Mouse (Mus musculus) neural tube, embryonic 15.5 days (tissue): ENCODE results near the gene Cacng2. TPM values are rescaled to one million over a fixed set of nuclear protein-coding genes. Genes with fewer than 3 reads are reported as not detected.

Experiments used
- ATAC-seq: fragments of 200-750 bp; cut with Nextera tagmentation; 2 replicates; pipeline ENCODE4 v1.8.0; 2017; ENCODE audit warnings: mild to moderate bottlenecking, moderate TSS enrichment, moderate library complexity; ENCODE audit not compliant: low FRiP score
- H3K27ac ChIP-seq: fragments of 300-500 bp; sonication (generic); replicated peaks from 2 replicates; pipeline ENCODE4 v1.5.1; 2015; ENCODE audit warnings: mild to moderate bottlenecking, inconsistent platforms
- H3K27me3 ChIP-seq: fragments of 300-500 bp; sonication (generic); replicated peaks from 2 replicates; pipeline ENCODE4 v1.6.1; 2015; ENCODE audit warnings: inconsistent platforms
- H3K36me3 ChIP-seq: fragments of 300-500 bp; sonication (generic); 2 replicates; pipeline ENCODE4 v1.6.1; 2015; ENCODE audit warnings: inconsistent platforms
- H3K4me1 ChIP-seq: fragments of 300-500 bp; sonication (generic); 2 replicates; pipeline ENCODE4 v1.6.1; 2015; ENCODE audit warnings: inconsistent platforms
- H3K4me2 ChIP-seq: fragments of 300-500 bp; sonication (generic); 2 replicates; pipeline ENCODE4 v1.6.1; 2015; ENCODE audit warnings: inconsistent platforms, mild to moderate bottlenecking, moderate library complexity
- H3K4me3 ChIP-seq: fragments of 300-500 bp; sonication (generic); replicated peaks from 2 replicates; pipeline ENCODE4 v1.5.1; 2015; ENCODE audit warnings: mild to moderate bottlenecking, inconsistent platforms
- H3K9ac ChIP-seq: fragments of 300-500 bp; sonication (generic); replicated peaks from 2 replicates; pipeline ENCODE4 v1.6.1; 2015; ENCODE audit warnings: mild to moderate bottlenecking, inconsistent platforms
- H3K9me3 ChIP-seq: fragments of 300-500 bp; sonication (generic); replicated peaks from 2 replicates; pipeline ENCODE4 v1.6.1; 2016; ENCODE audit warnings: inconsistent platforms
- WGBS: fragments of 180-500 bp; shearing (Covaris S2); methylation state at CpG from one replicate; pipeline ENCODE4 v1.1.7; 2015; ENCODE audit warnings: mixed read lengths; 5-methylcytosine and 5-hydroxymethylcytosine counted together
- polyA plus RNA-seq: library from polyadenylated mRNA; unstranded; fragments of >200 nt; fragmentation: Nextera tagmentation; extraction: Ambion mirVana; gene quantifications from 2 replicates; pipeline ENCODE4 v1.2.1, GENCODE M21; 2015

The Cacng2 gene
- 15.4 and 18.9 TPM in 2 replicates for polyA plus RNA-seq

- Histone ChIP-seq H3K4me2 (peak within 1 kb of the TSS; percentile 66), H3K9ac (peak within 1 kb of the TSS; percentile 63), H3K36me3 (no peaks in the 10 kb centered on the region), H3K4me1 (peaks cover 40% of the 10 kb centered on the region), H3K4me3 (peak within 1 kb of the TSS; percentile 54), H3K9me3 (no peaks in the 10 kb centered on the region), H3K27ac (peak within 1 kb of the TSS; percentile 85), H3K27me3 (no peaks in the 10 kb centered on the region; the same call in 1 of the 2 replicates)
- ATAC-seq: peak; percentile 87
- WGBS: under 1% methylated on average over 32 of the region's 42 CpGs
These were observed at the start of gene Cacng2 for GRCm38 (mm10) chr15:78119704-78120103. Cacng2 (minus strand) TSS chr15:78120028.

GRCm38 (mm10) chr15:78169566-78169965, 49.7 kb upstream of the Cacng2 start:
- no peak for ATAC-seq
- WGBS: 87% methylated on average over 11 of the region's 11 CpGs
- no peaks in the 10 kb centered on the region for H3K9me3 ChIP-seq

DNA sequence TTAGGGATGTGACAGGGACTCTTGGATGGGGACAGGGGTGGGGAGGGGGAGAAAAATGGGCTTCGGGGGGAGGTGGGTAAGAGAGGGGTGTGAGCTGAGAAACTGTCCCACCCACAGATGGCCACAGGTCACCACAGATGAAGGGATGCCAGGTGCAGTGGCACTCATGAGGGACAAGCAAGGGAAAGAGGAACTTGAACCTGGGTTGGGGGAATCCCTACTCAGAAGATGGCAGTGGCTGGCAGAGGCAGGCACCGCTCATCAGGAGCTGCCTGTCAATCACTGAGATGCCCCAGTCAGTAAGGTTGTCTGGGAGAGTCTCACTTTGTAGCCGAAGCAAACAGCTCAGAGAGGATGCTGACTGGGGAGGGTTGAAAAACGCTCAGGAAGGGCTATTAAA, 45.5 kb upstream of the Cacng2 start:
- Histone ChIP-seq H3K4me1 (peaks cover 14% of the 10 kb centered on the region), H3K36me3 (peaks cover 4% of the 10 kb centered on the region; the same call in 1 of the 2 replicates), H3K9me3 (no peaks in the 10 kb centered on the region), H3K27me3 (no peaks in the 10 kb centered on the region), H3K4me2 (no peak overlapping the region), H3K9ac (no peak overlapping the region), H3K4me3 (no peak overlapping the region), H3K27ac (no peak overlapping the region)
- no peak for ATAC-seq
- 85% methylated on average over 4 of the region's 4 CpGs for WGBS

More at GRCm38 (mm10) chr15:78169566-78169965, 49.7 kb upstream of the Cacng2 start:
- Histone ChIP-seq H3K4me1 (peaks cover 23% of the 10 kb centered on the region), H3K4me3 (no peak overlapping the region), H3K27ac (no peak overlapping the region), H3K4me2 (no peak overlapping the region), H3K27me3 (no peaks in the 10 kb centered on the region), H3K36me3 (peaks cover 4% of the 10 kb centered on the region; the same call in 1 of the 2 replicates), H3K9ac (no peak overlapping the region)

- H3K4me3 ChIP-seq: no peak overlapping the region
- H3K4me1 ChIP-seq: peaks cover 14% of the 10 kb centered on the region
- peaks cover 4% of the 10 kb centered on the region; the same call in 1 of the 2 replicates for H3K36me3 ChIP-seq
- ATAC-seq: no peak
- no peak overlapping the region for H3K9ac ChIP-seq
- 61% methylated on average over 11 of the region's 11 CpGs for whole genome bisulfite sequencing
- no peaks in the 10 kb centered on the region for H3K9me3 ChIP-seq
- H3K27me3 ChIP-seq: no peaks in the 10 kb centered on the region
- no peak overlapping the region for H3K4me2 ChIP-seq
- no peak overlapping the region for H3K27ac ChIP-seq
These were observed 44.6 kb upstream of the Cacng2 start for GRCm38 (mm10) chr15:78164466-78164865.

GRCm38 (mm10) chr15:78161946-78162345, 42.1 kb upstream of the Cacng2 start:
- H3K27me3 ChIP-seq: no peaks in the 10 kb centered on the region
- H3K4me1 ChIP-seq: peaks cover 14% of the 10 kb centered on the region
- H3K9me3 ChIP-seq: no peaks in the 10 kb centered on the region
- H3K27ac ChIP-seq: no peak overlapping the region
- H3K4me3 ChIP-seq: no peak overlapping the region
- H3K4me2 ChIP-seq: no peak overlapping the region
- H3K36me3 ChIP-seq: peaks cover 4% of the 10 kb centered on the region; the same call in 1 of the 2 replicates
- 71% methylated on average over 9 of the region's 9 CpGs for WGBS
- H3K9ac ChIP-seq: no peak overlapping the region
- no peak for ATAC-seq

- 91% methylated on average over 3 of the region's 5 CpGs for WGBS
- Histone ChIP-seq H3K4me1 (peaks cover 19% of the 10 kb centered on the region), H3K36me3 (no peaks in the 10 kb centered on the region), H3K9me3 (no peaks in the 10 kb centered on the region), H3K4me2 (no peak overlapping the region), H3K27ac (no peak overlapping the region), H3K27me3 (no peaks in the 10 kb centered on the region), H3K9ac (no peak overlapping the region), H3K4me3 (no peak overlapping the region)
- ATAC-seq: no peak
These were observed 38.5 kb upstream of the Cacng2 start for GRCm38 (mm10) chr15:78158335-78158734.

DNA sequence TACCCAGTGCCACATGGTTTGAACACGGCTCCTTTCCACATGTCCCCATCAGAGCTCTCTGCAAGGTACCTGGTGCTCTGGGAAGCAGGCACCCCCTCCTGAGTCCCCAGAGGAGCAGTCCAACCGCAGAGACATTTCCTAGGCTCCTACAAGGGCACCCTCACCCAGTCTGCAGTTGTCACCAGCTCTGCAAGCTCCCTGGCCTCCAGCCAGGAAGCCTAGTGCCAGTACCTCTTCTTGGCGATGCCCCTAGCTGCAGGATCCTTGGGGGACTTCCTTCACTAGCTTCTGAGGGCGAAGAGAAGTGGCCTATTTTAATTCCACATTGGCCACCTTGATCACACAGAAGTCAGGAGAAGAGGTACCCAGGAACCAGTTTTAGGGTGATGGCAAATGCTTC, 38.0 kb upstream of the Cacng2 start:
- Histone ChIP-seq H3K4me3 (no peak overlapping the region), H3K27ac (no peak overlapping the region), H3K9ac (no peak overlapping the region), H3K36me3 (no peaks in the 10 kb centered on the region), H3K27me3 (no peaks in the 10 kb centered on the region), H3K4me2 (no peak overlapping the region), H3K4me1 (peaks cover 20% of the 10 kb centered on the region), H3K9me3 (no peaks in the 10 kb centered on the region)
- no peak for ATAC-seq
- WGBS: 76% methylated on average over 4 of the region's 4 CpGs

- H3K4me3 ChIP-seq: no peak overlapping the region
- no peak overlapping the region for H3K27ac ChIP-seq
- no peaks in the 10 kb centered on the region for H3K27me3 ChIP-seq
- 86% methylated on average over 8 of the region's 8 CpGs for WGBS
- no peak for ATAC-seq
- H3K36me3 ChIP-seq: no peaks in the 10 kb centered on the region
- H3K9ac ChIP-seq: no peak overlapping the region
- no peaks in the 10 kb centered on the region for H3K9me3 ChIP-seq
- H3K4me2 ChIP-seq: no peak overlapping the region
- H3K4me1 ChIP-seq: peaks cover 16% of the 10 kb centered on the region
These were observed 37.5 kb upstream of the Cacng2 start for GRCm38 (mm10) chr15:78157330-78157729.

- no peak for ATAC-seq
- Histone ChIP-seq H3K4me3 (no peak overlapping the region), H3K9me3 (no peaks in the 10 kb centered on the region), H3K9ac (no peak overlapping the region), H3K36me3 (no peaks in the 10 kb centered on the region), H3K27ac (no peak overlapping the region), H3K27me3 (no peaks in the 10 kb centered on the region), H3K4me1 (peaks cover 11% of the 10 kb centered on the region; the same call in 1 of the 2 replicates), H3K4me2 (no peak overlapping the region)
- WGBS: 93% methylated on average over 6 of the region's 6 CpGs
These were observed 35.6 kb upstream of the Cacng2 start for GRCm38 (mm10) chr15:78155421-78155820.

- Histone ChIP-seq H3K9me3 (no peaks in the 10 kb centered on the region), H3K4me3 (no peak overlapping the region), H3K36me3 (no peaks in the 10 kb centered on the region), H3K27ac (no peak overlapping the region), H3K4me2 (no peak overlapping the region), H3K9ac (no peak overlapping the region), H3K4me1 (peaks cover 11% of the 10 kb centered on the region; the same call in 1 of the 2 replicates), H3K27me3 (no peaks in the 10 kb centered on the region)
- 30% methylated on average over 11 of the region's 11 CpGs for WGBS
- no peak for ATAC-seq
These were observed 33.4 kb upstream of the Cacng2 start for GRCm38 (mm10) chr15:78153045-78153775.

GRCm38 (mm10) chr15:78148565-78148964, 28.7 kb upstream of the Cacng2 start:
- Histone ChIP-seq H3K4me3 (no peak overlapping the region), H3K4me2 (no peak overlapping the region), H3K36me3 (no peaks in the 10 kb centered on the region), H3K27me3 (no peaks in the 10 kb centered on the region), H3K9ac (no peak overlapping the region), H3K9me3 (no peaks in the 10 kb centered on the region), H3K4me1 (peaks cover 9% of the 10 kb centered on the region; the same call in 1 of the 2 replicates), H3K27ac (no peak overlapping the region)
- 76% methylated on average over 7 of the region's 7 CpGs for WGBS
- ATAC-seq: no peak

GRCm38 (mm10) chr15:78140226-78140625, 20.4 kb upstream of the Cacng2 start:
- no peak overlapping the region for H3K4me2 ChIP-seq
- no peaks in the 10 kb centered on the region for H3K36me3 ChIP-seq
- H3K27ac ChIP-seq: no peak overlapping the region
- no peak overlapping the region for H3K4me3 ChIP-seq
- no peak overlapping the region for H3K9ac ChIP-seq
- WGBS: 41% methylated on average over 8 of the region's 8 CpGs
- H3K4me1 ChIP-seq: no peaks in the 10 kb centered on the region
- no peak for ATAC-seq
- 0 out of 2 replicates have a peak, but pooled peaks cover 3% of the 10 kb centered on the region for H3K27me3 ChIP-seq
- H3K9me3 ChIP-seq: no peaks in the 10 kb centered on the region
